Mouse (Mus musculus) cerebellum, adult 8-10 months (tissue): ENCODE data around the gene Lats1.

Source experiments
- DNase-seq: peaks from one replicate; pipeline ENCODE4 v3.0.0; 2022

The Lats1 gene

GRCm38 (mm10) chr10:7680731-7681301 is at the start of gene Lats1, which contains the start of gene Pcmt1:
Gene Lats1, plus strand, starts transcription at chr10:7681214.
Gene Pcmt1, minus strand, starts transcription at chr10:7681136.
- peak; percentile 84 for DNase-seq

DNA sequence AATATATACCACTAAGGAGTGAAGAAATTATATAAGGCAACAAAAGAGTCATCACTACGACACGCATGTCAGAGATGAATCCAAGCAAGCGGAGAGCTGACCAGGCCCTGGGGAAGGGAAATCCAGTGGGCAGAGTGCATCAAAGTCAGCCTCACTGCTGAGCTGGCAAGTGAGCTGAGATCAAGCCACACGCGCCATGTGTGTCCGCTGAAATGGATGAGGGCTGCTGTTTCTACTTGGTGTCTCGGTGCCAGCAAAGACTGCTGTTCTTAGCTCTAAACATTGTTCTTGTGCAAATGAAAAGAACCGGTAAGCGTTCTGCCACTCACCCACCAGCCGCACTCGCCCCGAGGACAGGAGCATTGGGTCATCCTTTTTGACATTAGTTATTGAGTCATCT is 40.6 kb upstream of the Lats1 start:
- DNase-seq: no peak

DNA sequence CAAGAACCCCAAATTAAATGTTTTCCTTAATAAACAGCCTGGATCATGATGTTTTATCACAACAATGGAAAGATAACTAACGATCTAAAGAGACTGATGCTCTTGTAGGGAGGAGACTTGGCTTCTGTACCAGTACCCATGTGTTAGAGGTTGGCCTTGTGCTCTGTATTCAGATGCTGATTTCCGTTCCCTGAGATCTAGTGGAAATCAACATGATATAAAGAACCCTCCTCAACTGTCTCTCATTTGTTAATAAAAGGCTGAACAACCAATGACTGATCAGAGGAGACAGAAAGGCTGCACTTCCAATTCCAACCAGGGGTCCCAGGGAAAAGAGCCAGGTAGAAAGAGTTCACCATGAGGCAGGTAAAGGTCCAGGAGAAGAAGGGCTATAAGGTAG is 35.1 kb upstream of the Lats1 start:
- no peak for DNase-seq

- DNase-seq: no peak
These were observed 32.0 kb upstream of the Lats1 start for GRCm38 (mm10) chr10:7649059-7649458.

DNA sequence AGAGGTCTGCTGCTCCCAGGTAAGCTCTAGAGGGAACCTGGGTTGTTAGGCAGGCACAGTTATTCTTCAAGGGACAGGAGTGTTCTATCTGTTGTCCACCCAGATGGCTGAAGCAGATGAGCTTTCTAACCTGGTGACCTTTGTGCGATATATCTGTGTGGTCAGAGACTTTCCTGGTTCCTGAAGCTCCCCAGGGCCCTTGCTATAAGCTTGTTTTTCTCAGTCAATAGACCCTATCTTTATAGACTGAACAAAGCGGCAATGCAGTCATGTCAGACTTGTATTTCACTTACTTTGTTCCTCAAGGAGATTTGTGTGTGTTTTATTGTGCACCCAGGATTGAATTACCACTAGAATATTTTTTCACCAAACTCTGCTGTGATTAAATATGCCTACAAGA is 30.0 kb upstream of the Lats1 start:
- DNase-seq: no peak

- no peak for DNase-seq
These were observed 18.4 kb upstream of the Lats1 start for GRCm38 (mm10) chr10:7662471-7663141.

DNA sequence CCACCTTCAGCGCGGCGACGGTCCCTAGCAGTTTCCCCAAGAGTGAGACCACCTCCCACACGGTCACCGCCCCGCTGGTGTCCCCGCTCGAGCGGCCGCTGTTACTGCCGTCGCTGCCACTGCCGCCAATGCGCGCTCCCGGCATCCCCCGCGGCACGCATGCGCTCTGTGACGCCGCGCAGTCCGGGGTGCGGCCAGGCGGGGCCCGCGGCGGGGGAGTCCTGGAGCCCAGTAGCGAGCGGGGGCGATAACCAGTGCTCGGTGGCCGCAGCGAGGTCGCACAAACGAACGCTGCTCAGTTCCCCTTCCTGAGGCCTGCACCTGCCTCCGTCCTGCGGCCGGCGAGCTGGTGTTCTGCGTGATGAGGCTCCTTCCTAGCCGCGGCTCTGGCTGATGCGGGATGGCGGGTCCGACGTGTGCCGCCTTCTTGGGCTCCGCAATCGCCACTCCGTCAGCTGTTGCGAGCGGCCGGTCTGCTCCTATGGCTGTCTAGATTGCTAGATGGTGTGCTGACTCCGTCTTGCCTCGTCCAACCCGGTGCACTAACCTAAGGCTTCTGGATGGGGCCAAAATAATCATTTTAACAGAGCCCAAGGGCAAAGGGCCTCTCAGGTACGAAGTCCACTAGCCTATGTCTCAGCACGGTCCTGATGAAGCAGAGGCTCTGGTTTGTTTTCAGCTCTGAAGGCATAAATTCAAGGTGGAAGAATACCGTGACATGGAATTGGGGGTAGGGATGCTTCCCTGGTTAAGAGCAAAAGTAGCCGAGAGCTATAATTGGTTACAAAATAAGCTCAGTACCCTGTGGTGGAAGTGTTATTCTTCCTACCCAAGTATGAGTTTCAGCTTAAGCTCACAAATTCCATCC is 17.6 kb upstream of the Lats1 start:
- peak; percentile 93 for DNase-seq

DNA sequence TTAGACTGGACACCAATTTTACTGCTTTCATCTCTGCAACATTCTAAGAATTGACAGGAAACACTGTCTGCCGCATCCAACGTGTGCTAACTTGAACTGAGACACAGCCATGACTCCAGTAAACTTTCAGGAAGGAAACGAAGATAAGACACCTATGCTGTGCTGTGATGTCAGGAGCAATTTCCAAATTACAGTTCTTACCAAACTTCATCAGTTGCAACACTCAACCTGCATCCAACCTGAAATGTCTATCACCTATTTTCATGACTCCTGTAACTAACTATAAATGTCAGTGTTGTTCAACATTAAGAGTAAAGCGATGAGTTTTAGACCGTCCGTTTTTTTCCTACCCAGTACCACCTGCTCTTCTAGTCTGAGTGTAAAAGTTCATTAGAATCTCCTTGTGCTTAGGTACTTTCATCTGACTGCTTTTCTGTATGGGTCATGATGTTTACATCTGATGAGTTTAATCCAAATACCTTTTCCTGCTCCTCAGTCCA is 16.9 kb upstream of the Lats1 start:
- no peak for DNase-seq

GRCm38 (mm10) chr10:7664889-7665288 is 16.1 kb upstream of the Lats1 start:
- DNase-seq: no peak

GRCm38 (mm10) chr10:7667342-7667802 is 13.6 kb upstream of the Lats1 start, which contains the start of gene Nup43:
Gene Nup43, plus strand, starts transcription at chr10:7667503.
- peak; percentile 88 for DNase-seq

DNA sequence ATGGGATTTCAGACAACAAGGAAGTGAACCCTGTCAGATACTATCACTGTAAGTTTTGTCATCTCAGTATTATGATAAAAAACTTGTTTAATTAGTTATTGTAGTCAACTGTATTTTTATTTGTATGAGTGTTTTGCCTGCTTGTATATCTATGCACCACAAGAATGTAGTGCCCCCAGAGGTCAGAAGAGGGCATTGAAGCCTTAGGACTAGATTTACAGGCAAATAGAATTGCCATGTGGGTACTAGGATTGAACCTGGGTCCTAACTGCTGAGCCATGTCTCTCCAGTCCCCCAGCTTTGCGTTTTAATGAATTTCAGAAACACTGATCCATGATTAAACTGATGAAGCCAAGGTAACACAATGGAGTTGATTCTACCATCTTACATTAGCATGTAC is 7.3 kb upstream of the Lats1 start:
- no peak for DNase-seq

- peak; percentile 64 for DNase-seq
These were observed 470 bp downstream of the Lats1 start for GRCm38 (mm10) chr10:7681343-7682025.

DNA sequence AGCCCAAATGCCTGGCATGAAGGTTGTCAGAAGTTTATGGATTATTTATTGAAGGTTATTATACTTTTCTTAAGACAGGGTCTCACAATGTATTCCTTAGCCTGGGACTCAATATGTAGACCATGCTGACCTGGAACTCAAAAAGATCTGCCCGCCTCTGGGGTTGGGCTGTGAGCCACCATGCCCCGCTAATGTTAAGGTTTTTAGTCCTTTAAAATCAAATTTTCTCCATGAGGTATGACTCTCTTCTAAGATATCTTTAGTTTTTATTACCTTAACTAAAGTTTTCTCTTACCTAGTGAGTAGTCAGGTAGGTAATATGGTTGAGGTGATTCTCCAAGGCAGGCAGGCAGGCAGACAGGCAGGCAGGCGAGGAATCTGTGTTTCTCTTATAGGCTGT is 1.2 kb downstream of the Lats1 start:
- DNase-seq: no peak

DNA sequence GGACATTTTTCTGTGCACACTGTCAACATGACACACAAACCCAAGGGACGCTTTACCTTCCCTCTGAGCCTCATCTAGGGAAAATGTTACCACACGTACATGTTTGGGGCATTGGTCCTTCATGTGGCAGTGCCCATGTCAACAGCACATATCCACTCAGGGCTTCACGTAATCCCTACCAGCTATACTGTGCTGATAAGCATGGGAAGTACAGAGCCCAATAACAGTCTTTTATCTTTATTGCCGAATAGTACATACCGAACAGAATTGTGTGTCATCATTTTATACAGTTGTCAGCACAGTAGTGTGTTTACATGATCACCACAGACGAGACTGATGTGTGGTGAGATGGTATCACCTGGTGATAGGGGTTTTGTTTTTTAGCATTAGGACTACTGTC is 5.9 kb downstream of the Lats1 start:
- DNase-seq: no peak

GRCm38 (mm10) chr10:7695286-7695685 is 14.3 kb downstream of the Lats1 start:
- no peak for DNase-seq

DNA sequence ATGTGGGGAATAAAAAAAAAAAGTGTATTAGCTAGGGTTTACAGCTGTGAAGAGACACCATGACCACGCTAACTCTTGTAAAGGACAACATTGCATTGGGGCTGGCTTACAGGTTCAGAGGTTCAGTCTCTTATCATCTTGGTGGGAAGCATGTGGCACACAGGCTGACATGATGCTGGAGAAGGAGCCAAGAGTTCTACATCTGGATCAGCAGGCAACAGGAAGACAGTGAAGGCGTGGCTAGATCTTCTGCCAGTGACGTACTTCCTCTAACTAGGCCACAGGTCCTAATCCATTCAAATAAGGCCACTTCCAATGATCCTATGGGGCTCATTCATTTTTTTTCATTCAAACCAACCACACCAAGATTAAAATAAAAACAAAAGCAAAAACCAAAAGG is 19.1 kb downstream of the Lats1 start:
- DNase-seq: no peak

DNA sequence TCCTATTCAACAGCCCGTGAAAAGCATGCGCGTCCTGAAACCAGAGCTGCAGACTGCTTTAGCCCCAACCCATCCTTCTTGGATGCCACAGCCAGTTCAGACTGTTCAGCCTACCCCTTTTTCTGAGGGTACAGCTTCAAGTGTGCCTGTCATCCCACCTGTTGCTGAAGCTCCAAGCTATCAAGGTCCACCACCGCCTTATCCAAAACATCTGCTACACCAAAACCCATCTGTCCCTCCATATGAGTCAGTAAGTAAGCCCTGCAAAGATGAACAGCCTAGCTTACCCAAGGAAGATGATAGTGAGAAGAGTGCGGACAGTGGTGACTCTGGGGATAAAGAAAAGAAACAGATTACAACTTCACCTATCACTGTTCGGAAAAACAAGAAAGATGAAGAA is 21.6 kb downstream of the Lats1 start:
- no peak for DNase-seq

GRCm38 (mm10) chr10:7710121-7710520 is 29.1 kb downstream of the Lats1 start:
- DNase-seq: no peak

GRCm38 (mm10) chr10:7712506-7712905 is 31.5 kb downstream of the Lats1 start:
- no peak for DNase-seq

- DNase-seq: no peak
These were observed 34.0 kb downstream of the Lats1 start for GRCm38 (mm10) chr10:7715056-7715455.

DNA sequence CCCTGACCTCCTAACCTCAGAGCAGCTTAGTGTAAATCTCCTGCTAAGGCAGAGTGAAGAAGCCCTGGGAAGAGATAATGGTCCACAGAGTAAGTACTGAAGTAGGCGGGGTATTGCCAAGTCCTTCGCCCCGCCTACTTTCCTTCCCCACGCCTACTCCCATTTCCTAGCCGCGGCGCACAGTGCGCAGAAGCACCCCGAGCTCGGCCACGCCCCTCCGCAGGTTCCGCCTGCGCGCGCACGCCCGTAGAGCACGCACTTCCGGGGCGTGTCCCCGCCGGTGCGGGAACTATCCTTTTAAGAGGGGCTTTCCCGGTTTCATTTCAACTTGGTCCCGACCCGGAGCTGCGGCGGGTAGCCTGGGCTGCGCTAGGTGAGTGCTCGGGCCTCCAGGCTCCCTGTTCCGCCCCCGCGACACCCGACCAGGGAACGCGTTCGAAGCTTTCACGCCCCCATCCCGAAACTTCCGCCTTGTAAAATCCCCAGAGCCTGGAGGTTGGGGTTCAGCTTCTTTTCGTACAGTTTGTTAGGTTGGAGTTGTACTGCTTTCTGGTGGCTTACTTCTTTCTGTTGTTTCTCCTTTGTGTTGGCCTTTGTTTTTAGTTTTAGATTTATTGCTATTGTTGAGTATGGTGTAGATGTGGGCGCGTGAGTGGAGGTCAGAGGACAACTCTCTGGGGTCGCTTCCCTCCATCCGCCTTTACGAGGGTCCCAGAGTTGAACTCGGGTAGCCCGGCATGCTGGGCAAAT is 44.9 kb downstream of the Lats1 start, which contains the start of gene Katna1:
Gene Katna1, plus strand, starts transcription at position 250 of the 750 bp plus-strand sequence.
- DNase-seq: peak; percentile 84

DNA sequence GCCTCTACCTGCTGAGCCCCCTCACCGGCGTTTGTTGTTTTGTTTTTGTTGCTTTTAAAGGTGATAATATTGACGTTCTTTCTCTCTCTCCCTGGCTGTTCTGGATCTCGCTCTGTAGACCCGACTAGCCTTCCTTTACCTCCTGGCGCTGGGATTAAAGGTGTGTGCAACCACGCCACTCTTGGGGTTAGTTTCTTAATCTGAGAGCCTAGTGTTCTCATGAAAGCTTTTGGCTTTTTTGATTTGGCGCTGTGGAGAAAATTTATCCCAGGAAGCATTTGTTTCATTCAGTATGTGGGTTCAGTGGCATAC is 45.4 kb downstream of the Lats1 start:
- no peak for DNase-seq
